Mouse (Mus musculus): Measurements from ENCODE around the gene Fmnl1. TPM values are rescaled to one million over a fixed set of nuclear protein-coding genes. Genes with fewer than 3 reads are reported as not detected.

The Fmnl1 gene
- total RNA-seq, 2 experiments from 2014 or later = 5.1 to 8.1 TPM

Other genes with a start within 250 kb of the Fmnl1 start
- not detected for gene Kif18b, start 246.0 kb upstream of the Fmnl1 start, total RNA-seq (2021)
- not detected for gene C1ql1, start 224.4 kb upstream of the Fmnl1 start, total RNA-seq (2021)
- 10 to 100 TPM; 48.5 to 48.7 TPM for gene Nmt1, start 142.9 kb upstream of the Fmnl1 start, total RNA-seq (2021)
- 10 to 100 TPM; 15.2 to 20.3 TPM for gene Dcakd, start 142.8 kb upstream of the Fmnl1 start, total RNA-seq (2021)
- gene Plcd3, start 69.4 kb upstream of the Fmnl1 start, total RNA-seq (2021) = 1 to 10 TPM; 6.9 to 9.4 TPM
- 10 to 100 TPM; 36.1 to 38.9 TPM for gene Acbd4, start 69.4 kb upstream of the Fmnl1 start, total RNA-seq (2021)
- gene Hexim1, start 54.9 kb upstream of the Fmnl1 start, total RNA-seq (2021) = 10 to 100 TPM; 23.3 to 23.6 TPM
- 1 to 10 TPM; 3.3 to 4.4 TPM for gene Hexim2, start 38.7 kb upstream of the Fmnl1 start, total RNA-seq (2021)
- not detected for gene 1700023F06Rik, start 37.5 kb downstream of the Fmnl1 start, total RNA-seq (2021)
- not detected for gene Spata32, start 47.3 kb downstream of the Fmnl1 start, total RNA-seq (2021)
- gene Map3k14, start 96.4 kb downstream of the Fmnl1 start, total RNA-seq (2021) = 1 to 10 TPM; 3.2 to 4.0 TPM
- 1 to 10 TPM; 6.1 to 6.8 TPM for gene Arhgap27, start 192.6 kb downstream of the Fmnl1 start, total RNA-seq (2021)
- 10 to 100 TPM; 14.8 to 16.4 TPM for gene Plekhm1, start 241.6 kb downstream of the Fmnl1 start, total RNA-seq (2021)